Mouse (Mus musculus) C2C12 (cell line): ENCODE data around the gene Lrrfip2. TPM values are rescaled to one million over a fixed set of nuclear protein-coding genes. Genes with fewer than 3 reads are reported as not detected.
A peak's percentile ranks its signal among the peaks of the same experiment; 100 is the strongest.

Experiments used
- H3K27me3 ChIP-seq: one replicate; pipeline ENCODE4 v1.6.1; 2011; ENCODE audit not compliant: control insufficient read depth, insufficient read depth, insufficient read length
- H3K36me3 ChIP-seq: one replicate; pipeline ENCODE4 v1.6.1; 2011; ENCODE audit not compliant: control insufficient read depth, insufficient read depth
- H3K4me3 ChIP-seq: one replicate; pipeline ENCODE4 v1.5.1; 2011; ENCODE audit warnings: mild to moderate bottlenecking, control low read depth; ENCODE audit not compliant: poor library complexity, insufficient read depth, severe bottlenecking
- H3K79me2 ChIP-seq: one replicate; pipeline ENCODE4 v1.6.1; 2011; ENCODE audit not compliant: control insufficient read depth, insufficient read depth
- H3K79me3 ChIP-seq: one replicate; pipeline ENCODE4 v1.6.1; 2011; ENCODE audit warnings: low read depth, control low read depth
- H3ac ChIP-seq: one replicate; pipeline ENCODE3; 2011; ENCODE audit warnings: low read depth; ENCODE audit not compliant: control insufficient read depth, insufficient read length
- CEBPB ChIP-seq: IDR thresholded peaks from one replicate; pipeline ENCODE4 v1.6.1; 2011; ENCODE audit warnings: low read depth, mild to moderate bottlenecking, control low read depth, moderate library complexity
- CTCF ChIP-seq: IDR thresholded peaks from one replicate; pipeline ENCODE4 v1.5.1; 2011; ENCODE audit not compliant: control insufficient read depth, insufficient read depth, insufficient read length
- FOSL1 ChIP-seq: IDR thresholded peaks from one replicate; pipeline ENCODE4 v1.8.0; 2011; ENCODE audit warnings: mild to moderate bottlenecking, low read length; ENCODE audit not compliant: poor library complexity, insufficient read depth, severe bottlenecking
- MAX ChIP-seq: IDR thresholded peaks from one replicate; pipeline ENCODE4 v1.6.1; 2011; ENCODE audit warnings: mild to moderate bottlenecking, control low read depth
- MYOD1 ChIP-seq: IDR thresholded peaks from one replicate; pipeline ENCODE4 v1.6.1; 2011; ENCODE audit warnings: low read depth; ENCODE audit not compliant: control insufficient read depth, insufficient read length
- MYOG ChIP-seq: IDR thresholded peaks from one replicate; pipeline ENCODE4 v1.6.1; 2011; ENCODE audit not compliant: control insufficient read depth, insufficient read length; ENCODE audit errors: extremely low read depth
- USF1 ChIP-seq: IDR thresholded peaks from one replicate; pipeline ENCODE4 v1.6.1; 2011; ENCODE audit warnings: low read depth, mild to moderate bottlenecking, control low read depth, moderate library complexity
- polyA plus RNA-seq: library from polyadenylated mRNA; unstranded; fragments of >200 nt; fragmentation: generic; extraction: Trizol; gene quantifications from one replicate; pipeline ENCODE4 v1.2.1, GENCODE M21; 2012; ENCODE audit warnings: missing spikeins

The Lrrfip2 gene
- polyA plus RNA-seq, 1 experiment: 29.4 TPM

- Histone ChIP-seq H3K4me3 (no peak overlapping the region), H3K79me2 (no peaks in the 10 kb centered on the region), H3ac (no peak overlapping the region), H3K36me3 (peaks cover 3% of the 10 kb centered on the region), H3K79me3 (no peaks in the 10 kb centered on the region), H3K27me3 (no peaks in the 10 kb centered on the region)
- peak; percentile 16 for TF ChIP-seq FOSL1
- TF ChIP-seq MYOG: no peak
Observed at GRCm38 (mm10) chr9:111182176-111182575, 64.8 kb downstream of the Lrrfip2 start.

- Histone ChIP-seq H3K27me3 (no peaks in the 10 kb centered on the region), H3K4me3 (no peak overlapping the region), H3K79me3 (no peaks in the 10 kb centered on the region), H3ac (no peak overlapping the region), H3K36me3 (peaks cover 16% of the 10 kb centered on the region), H3K79me2 (no peaks in the 10 kb centered on the region)
- no peak for TF ChIP-seq MYOD1
- TF ChIP-seq MYOG: no peak
- no peak for TF ChIP-seq MAX
- TF ChIP-seq CTCF: no peak
- no peak for TF ChIP-seq USF1
- no peak for TF ChIP-seq CEBPB
- no peak for TF ChIP-seq FOSL1
Observed at GRCm38 (mm10) chr9:111184929-111185328, 67.5 kb downstream of the Lrrfip2 start.

DNA sequence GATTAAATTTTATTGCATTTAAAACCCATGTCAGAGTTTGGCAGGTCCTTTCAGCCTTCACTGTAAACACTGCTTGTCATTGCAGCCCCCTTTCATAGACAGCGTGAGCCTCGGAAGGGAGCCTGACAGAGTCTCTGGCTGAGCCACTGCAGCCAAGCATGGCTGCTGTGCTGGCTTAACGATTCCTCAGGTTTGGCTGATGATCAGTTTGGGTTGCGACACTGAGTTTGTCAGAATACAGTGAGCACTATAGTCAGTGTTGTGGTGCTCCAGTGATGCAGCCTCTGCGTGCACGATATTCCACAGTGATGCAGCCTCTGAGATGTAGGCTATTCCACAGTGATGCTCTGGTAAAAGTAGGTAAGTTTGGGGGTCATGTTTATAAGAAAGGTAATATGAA, 69.5 kb downstream of the Lrrfip2 start:
- Histone ChIP-seq H3K79me2 (no peaks in the 10 kb centered on the region), H3ac (no peak overlapping the region), H3K36me3 (peaks cover 24% of the 10 kb centered on the region), H3K79me3 (no peaks in the 10 kb centered on the region), H3K4me3 (no peak overlapping the region), H3K27me3 (no peaks in the 10 kb centered on the region)
- no peak for TF ChIP-seq FOSL1

DNA sequence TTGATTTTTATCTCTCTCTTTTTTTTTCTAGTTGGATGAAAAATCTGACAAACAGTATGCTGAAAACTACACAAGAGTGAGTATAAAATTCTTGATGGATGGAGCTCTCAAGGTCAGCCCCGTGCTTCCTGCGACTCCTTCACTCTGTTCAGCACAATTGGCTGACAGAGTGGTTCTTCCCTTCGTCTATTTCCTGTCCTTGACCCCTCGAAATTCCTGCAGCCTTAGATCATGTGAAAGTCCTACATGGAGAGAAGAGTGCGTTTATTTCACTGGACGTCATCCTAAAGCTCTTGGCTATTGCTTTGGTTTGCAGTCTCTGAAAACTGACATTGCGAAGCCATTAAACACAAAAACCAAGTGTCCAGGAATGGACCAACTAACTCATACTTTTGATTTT, 71.3 kb downstream of the Lrrfip2 start:
- no peak for TF ChIP-seq MYOD1
- TF ChIP-seq MAX: no peak
- TF ChIP-seq FOSL1: no peak
- TF ChIP-seq CTCF: no peak
- TF ChIP-seq MYOG: no peak
- no peak for TF ChIP-seq CEBPB
- no peak for TF ChIP-seq USF1
- Histone ChIP-seq H3K79me3 (no peaks in the 10 kb centered on the region), H3K79me2 (no peaks in the 10 kb centered on the region), H3ac (no peak overlapping the region), H3K4me3 (no peak overlapping the region), H3K27me3 (no peaks in the 10 kb centered on the region), H3K36me3 (peaks cover 24% of the 10 kb centered on the region)

- TF ChIP-seq CEBPB (no peak), MYOG (no peak), MAX (no peak), MYOD1 (no peak), FOSL1 (no peak), CTCF (no peak), USF1 (no peak)
- no peaks in the 10 kb centered on the region for H3K27me3 ChIP-seq
Observed at GRCm38 (mm10) chr9:111193211-111193610, 75.8 kb downstream of the Lrrfip2 start.

DNA sequence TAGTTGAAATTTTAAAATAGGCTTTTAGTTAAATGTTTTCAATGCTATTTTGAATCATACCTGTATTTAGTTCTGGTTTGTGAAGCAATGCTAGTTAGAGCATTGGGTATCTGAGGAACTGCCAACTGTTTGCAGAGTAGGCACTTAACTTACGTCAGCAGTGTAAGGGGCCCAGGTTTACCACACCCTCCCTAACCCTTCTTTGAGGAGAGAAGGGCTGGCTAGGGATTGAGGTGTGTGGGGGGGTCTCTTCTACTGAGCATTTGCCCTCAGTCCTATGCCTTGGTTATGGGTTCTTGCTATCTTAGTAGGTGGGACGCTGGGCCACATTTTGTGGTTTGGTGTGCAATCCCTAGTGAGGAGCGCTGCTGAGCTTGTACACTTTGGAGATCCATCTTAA, 79.7 kb downstream of the Lrrfip2 start:
- no peaks in the 10 kb centered on the region for H3K36me3 ChIP-seq
- H3K79me3 ChIP-seq: no peaks in the 10 kb centered on the region
- TF ChIP-seq USF1 (no peak), CEBPB (no peak), MAX (no peak), CTCF (no peak), MYOD1 (no peak), MYOG (no peak), FOSL1 (no peak)
- H3K27me3 ChIP-seq: no peaks in the 10 kb centered on the region
- H3ac ChIP-seq: no peak overlapping the region
- no peaks in the 10 kb centered on the region for H3K79me2 ChIP-seq
- H3K4me3 ChIP-seq: no peak overlapping the region

More at GRCm38 (mm10) chr9:111193211-111193610, 75.8 kb downstream of the Lrrfip2 start:
- no peaks in the 10 kb centered on the region for H3K79me3 ChIP-seq
- H3K79me2 ChIP-seq: no peaks in the 10 kb centered on the region
- H3ac ChIP-seq: no peak overlapping the region
- H3K36me3 ChIP-seq: peaks cover 21% of the 10 kb centered on the region
- no peak overlapping the region for H3K4me3 ChIP-seq
